Mouse (Mus musculus) embryonic stem cell, embryonic (primary cell): ENCODE measurements around the gene Slk.

Experiments
- CTCF ChIA-PET, 4 experiments: fragments of 300-600 bp in 2 of 4; fragments of 350-600 bp in 2 of 4; sonication (Branson Sonifier 250); formaldehyde crosslinking; loops; one replicate each; lab custom pipeline; 2022; ENCODE audit warnings: inconsistent platforms in 2 of 4; lab: Charles Lee
- POLR2A ChIA-PET, 4 experiments: fragments of 300-600 bp in 2 of 4; fragments of 350-600 bp in 2 of 4; sonication (Branson Sonifier 250); formaldehyde crosslinking; loops; one replicate each; lab custom pipeline; 2022; ENCODE audit warnings: antibody characterized with exemption in 4 of 4, inconsistent platforms in 1 of 4; lab: Charles Lee

Gene Slk

DNA sequence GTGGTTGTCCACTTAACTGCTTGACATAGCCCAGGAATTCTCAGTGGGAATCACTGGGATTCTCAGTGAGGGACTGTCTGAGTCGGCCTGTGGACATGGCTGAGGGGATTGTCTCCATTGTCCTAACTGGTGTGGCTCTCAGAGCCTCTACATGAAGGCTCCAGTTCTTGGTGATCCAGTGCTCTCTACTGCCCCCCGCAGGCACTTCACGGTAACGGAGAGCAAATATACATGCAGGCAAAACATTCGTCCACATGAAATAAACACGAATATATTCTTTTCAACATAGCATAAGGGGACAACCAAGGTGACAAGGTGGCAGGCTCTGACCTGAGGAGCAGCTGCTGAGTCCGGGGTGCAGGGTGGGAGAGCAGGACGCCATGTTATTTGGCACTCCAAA, 94.9 kb downstream of the Slk start:
- CTCF ChIA-PET: interaction anchor here in 2 of 4 experiments (1.1 to 1.5 kb wide), 2 partner anchors 9 to 22 kb away, joined by 3 to 9 read pairs; no protein-coding TSS in a partner anchor
- POLR2A ChIA-PET: interaction anchor here in 1 of 4 experiments (1.0 to 1.9 kb wide), 3 partner anchors 57 to 221 kb away, joined by 3 to 7 read pairs (median 5); partner anchors contain the start of gene Sfr1

DNA sequence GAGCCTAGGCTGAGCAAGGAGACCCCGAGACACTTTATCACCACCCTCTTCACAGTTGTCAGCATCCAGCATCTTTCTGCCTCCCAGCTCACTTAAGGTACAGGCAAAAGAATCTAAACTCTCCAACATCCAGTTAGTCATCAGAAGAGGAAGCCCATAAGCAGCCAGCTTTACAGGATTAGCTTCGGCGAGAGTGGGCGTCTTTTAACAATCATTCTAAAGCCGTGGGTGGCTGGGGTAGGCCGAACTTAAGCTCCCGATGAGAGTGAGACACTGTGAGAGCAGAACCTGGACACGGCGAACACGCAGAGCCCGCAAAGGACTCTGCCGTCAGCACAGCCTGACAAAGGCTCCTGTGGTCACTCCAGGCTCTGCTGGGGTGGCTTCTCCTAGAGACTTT, 99.2 kb downstream of the Slk start:
- POLR2A ChIA-PET: no interaction called here

DNA sequence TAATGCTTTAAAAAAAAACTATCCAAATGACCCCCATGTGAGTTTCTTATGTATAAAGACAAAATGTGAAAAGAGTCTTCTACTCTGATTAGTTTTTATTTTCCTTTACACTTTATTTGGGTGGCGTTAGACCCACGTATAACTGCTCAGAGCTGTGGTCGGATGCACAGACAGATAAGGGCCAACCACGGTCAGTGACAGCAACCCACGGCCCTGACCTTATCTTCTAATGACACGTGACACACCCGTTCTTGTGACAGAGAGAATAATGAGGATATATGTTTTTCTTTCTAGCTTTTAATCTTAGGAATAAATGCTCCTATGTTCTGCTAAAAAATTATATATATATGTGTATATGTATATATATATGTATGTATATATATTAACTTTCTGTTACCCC, 110.1 kb downstream of the Slk start:
- CTCF ChIA-PET: no interaction called here
- POLR2A ChIA-PET: no interaction called here

More for the DNA sequence above, 99.2 kb downstream of the Slk start:
- CTCF ChIA-PET: interaction anchor here in 2 of 4 experiments (0.6 kb wide), 2 partner anchors 11 to 298 kb away, joined by 4 to 6 read pairs; no protein-coding TSS in a partner anchor

- POLR2A ChIA-PET: interaction anchor here in 1 of 4 experiments (0.9 kb wide), 1 partner anchor 39 kb away, joined by 5 read pairs; the partner anchor contains the start of gene Sfr1
- CTCF ChIA-PET: interaction anchor here in 1 of 4 experiments (0.6 kb wide), 1 partner anchor 140 kb away, joined by 3 read pairs; no protein-coding TSS in a partner anchor
Measured at GRCm38 (mm10) chr19:47691994-47692393, 112.5 kb downstream of the Slk start, which contains the start of gene Col17a1. Col17a1 (minus strand) TSS chr19:47692094.
